Mouse (Mus musculus) limb, embryonic 12.5 days (tissue): ENCODE measurements at regions not wholly inside any gene's neighbourhood (a gene's known extent, or its start where the extent isn't known, plus 50 kb on each side); places are given as distances from the start of the nearest gene placed in this dataset.
"Not testable (repeated sequence)": the region's sequence is repeated elsewhere in the genome, so short reads cannot be mapped to it uniquely, and the experiment has no call there.

Experiments
- ATAC-seq: fragments of 200-750 bp; cut with Nextera tagmentation; 2 replicates; pipeline ENCODE4 v1.8.0; 2017; ENCODE audit warnings: low read depth, moderate TSS enrichment; ENCODE audit not compliant: insufficient number of reproducible peaks, insufficient read depth, low FRiP score, low TSS enrichment
- H3K27ac ChIP-seq: fragments of 300-500 bp; sonication (generic); 2 replicates; pipeline ENCODE4 v1.5.1; 2016; ENCODE audit warnings: mild to moderate bottlenecking, moderate library complexity
- H3K27me3 ChIP-seq: fragments of 300-500 bp; sonication (generic); 2 replicates; pipeline ENCODE4 v1.6.1; 2016; ENCODE audit warnings: mild to moderate bottlenecking, moderate library complexity
- H3K36me3 ChIP-seq: fragments of 300-500 bp; sonication (generic); 2 replicates; pipeline ENCODE4 v1.6.1; 2016; ENCODE audit warnings: mild to moderate bottlenecking, moderate library complexity
- H3K4me1 ChIP-seq: fragments of 300-500 bp; sonication (generic); replicated peaks from 2 replicates; pipeline ENCODE4 v1.6.1; 2016
- H3K4me2 ChIP-seq: fragments of 300-500 bp; sonication (generic); 2 replicates; pipeline ENCODE4 v1.6.1; 2016; ENCODE audit warnings: mild to moderate bottlenecking, moderate library complexity
- H3K4me3 ChIP-seq: fragments of 300-500 bp; sonication (generic); replicated peaks from 2 replicates; pipeline ENCODE4 v1.5.1; 2016; ENCODE audit warnings: mild to moderate bottlenecking
- H3K9ac ChIP-seq: fragments of 300-500 bp; sonication (generic); replicated peaks from 2 replicates; pipeline ENCODE4 v1.6.1; 2016; ENCODE audit warnings: mild to moderate bottlenecking, moderate library complexity
- H3K9me3 ChIP-seq: fragments of 300-500 bp; sonication (generic); 2 replicates; pipeline ENCODE4 v1.6.1; 2016; ENCODE audit warnings: mild to moderate bottlenecking, moderate library complexity
- WGBS: fragments of 180-500 bp; shearing (Covaris S2); methylation state at CpG from one replicate; pipeline ENCODE4 v1.1.7; 2016; 5-methylcytosine and 5-hydroxymethylcytosine counted together

- no peak for ATAC-seq
- Histone ChIP-seq H3K4me2 (no peak overlapping the region), H3K4me3 (no peak overlapping the region), H3K9ac (no peak overlapping the region), H3K27ac (no peak overlapping the region), H3K9me3 (no peaks in the 10 kb centered on the region), H3K4me1 (peaks cover 8% of the 10 kb centered on the region), H3K36me3 (no peaks in the 10 kb centered on the region), H3K27me3 (no peaks in the 10 kb centered on the region)
Measured at GRCm38 (mm10) chr1:185937026-185937425, 180.1 kb downstream of the Lyplal1 start.

DNA sequence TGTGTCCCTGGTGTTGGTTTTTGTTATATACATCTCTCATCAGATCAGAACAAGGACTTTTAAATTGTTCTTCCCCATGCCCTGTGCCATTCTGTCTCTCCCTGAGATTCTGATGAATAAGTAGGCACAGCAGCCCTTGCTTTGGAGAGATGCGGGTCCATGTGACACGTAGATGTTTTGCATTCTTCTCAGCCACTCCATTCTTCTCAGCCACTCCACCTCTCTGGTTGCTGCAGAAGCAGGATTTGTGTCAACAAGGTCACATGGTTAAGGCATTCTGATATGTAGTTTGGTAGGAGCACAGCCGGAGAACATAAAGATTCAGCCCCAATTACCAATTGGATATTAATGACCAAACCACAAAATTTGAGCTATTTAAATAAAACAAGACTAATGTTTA lies 177.2 kb downstream of the Lyplal1 start:
- peaks cover 8% of the 10 kb centered on the region for H3K4me1 ChIP-seq
- peak overlapping the region; percentile 35; the same call in 1 of the 2 replicates for H3K27ac ChIP-seq
- H3K4me3 ChIP-seq, result no peak overlapping the region
- 70% methylated on average over 3 of the region's 3 CpGs for WGBS
- no peak overlapping the region for H3K4me2 ChIP-seq
- no peaks in the 10 kb centered on the region for H3K36me3 ChIP-seq
- H3K9me3 ChIP-seq, result no peaks in the 10 kb centered on the region
- ATAC-seq, result no peak
- peaks cover 4% of the 10 kb centered on the region; the same call in 1 of the 2 replicates for H3K27me3 ChIP-seq
- H3K9ac ChIP-seq, result no peak overlapping the region

GRCm38 (mm10) chr1:185940511-185940910 lies 176.6 kb downstream of the Lyplal1 start:
- Histone ChIP-seq H3K4me1 (peaks cover 8% of the 10 kb centered on the region), H3K27ac (no peak overlapping the region), H3K27me3 (peaks cover 4% of the 10 kb centered on the region; the same call in 1 of the 2 replicates), H3K9me3 (no peaks in the 10 kb centered on the region), H3K9ac (no peak overlapping the region), H3K4me3 (no peak overlapping the region), H3K36me3 (no peaks in the 10 kb centered on the region), H3K4me2 (no peak overlapping the region)
- no peak for ATAC-seq
- 24% methylated on average over 1 of the region's 1 CpGs for WGBS

DNA sequence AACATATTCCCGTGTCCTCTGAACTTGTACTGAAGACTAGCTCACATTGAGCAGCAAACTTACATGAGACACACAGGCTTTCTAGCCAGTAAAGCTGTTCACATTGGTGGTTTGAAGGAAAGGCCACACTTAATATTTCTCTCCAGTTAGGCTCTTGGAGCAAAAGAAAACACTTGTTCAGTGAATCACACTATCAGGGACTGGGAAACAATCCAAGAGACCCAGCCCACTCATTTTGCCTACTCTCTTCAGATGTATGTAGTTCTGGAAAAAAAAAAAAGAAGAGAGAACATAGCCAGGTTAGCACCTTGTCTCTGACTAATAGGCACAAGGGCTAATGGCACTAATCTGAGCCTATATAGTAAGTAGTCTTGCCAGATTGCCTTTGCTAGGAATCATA lies 165.9 kb downstream of the Lyplal1 start:
- H3K4me2 ChIP-seq, result no peak overlapping the region
- H3K36me3 ChIP-seq, result no peaks in the 10 kb centered on the region
- no peak overlapping the region for H3K9ac ChIP-seq
- no peaks in the 10 kb centered on the region for H3K9me3 ChIP-seq
- no peak overlapping the region for H3K27ac ChIP-seq
- no peaks in the 10 kb centered on the region for H3K27me3 ChIP-seq
- H3K4me1 ChIP-seq, result no peaks in the 10 kb centered on the region
- no peak for ATAC-seq
- 89% methylated on average over 1 of the region's 1 CpGs for WGBS
- H3K4me3 ChIP-seq, result no peak overlapping the region

GRCm38 (mm10) chr1:185955821-185956220 lies 161.3 kb downstream of the Lyplal1 start:
- H3K9me3 ChIP-seq, H3K36me3 ChIP-seq, H3K27me3 ChIP-seq, ATAC-seq, H3K4me3 ChIP-seq, H3K9ac ChIP-seq, H3K27ac ChIP-seq, H3K4me2 ChIP-seq: not testable (repeated sequence)
- peaks cover 14% of the 10 kb centered on the region for H3K4me1 ChIP-seq
- WGBS, result 83% methylated on average over 1 of the region's 1 CpGs

DNA sequence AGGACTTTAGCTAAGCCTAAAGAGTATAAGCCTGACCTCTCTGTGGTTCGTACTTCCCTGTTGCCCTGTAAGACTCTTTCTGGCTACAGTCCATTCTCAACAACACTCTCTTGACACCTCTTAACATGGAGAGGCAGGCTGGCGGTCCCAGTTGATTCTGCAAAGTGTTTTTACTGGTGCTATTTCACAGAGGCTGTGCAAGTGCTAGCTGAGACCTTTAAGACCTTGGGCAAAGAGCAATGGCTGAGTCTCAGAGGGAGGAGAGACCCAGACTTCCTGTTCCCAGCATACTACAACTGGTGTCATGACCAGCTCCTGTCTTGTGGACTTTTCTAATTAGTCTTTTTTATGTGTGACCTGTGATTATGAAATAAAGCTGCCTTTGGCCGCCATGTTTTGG lies 159.6 kb downstream of the Lyplal1 start:
- 59% methylated on average over 3 of the region's 3 CpGs for WGBS
- Histone ChIP-seq H3K27ac (peak overlapping the region; percentile 69), H3K27me3 (no peaks in the 10 kb centered on the region; the same call in 1 of the 2 replicates), H3K9me3 (no peaks in the 10 kb centered on the region), H3K4me1 (peaks cover 17% of the 10 kb centered on the region), H3K4me3 (no peak overlapping the region), H3K4me2 (no peak overlapping the region), H3K36me3 (no peaks in the 10 kb centered on the region), H3K9ac (no peak overlapping the region)
- no peak for ATAC-seq

GRCm38 (mm10) chr1:185958276-185958675 lies 158.8 kb downstream of the Lyplal1 start:
- ATAC-seq, result no peak
- Histone ChIP-seq H3K27ac (peak overlapping the region; percentile 69), H3K27me3 (no peaks in the 10 kb centered on the region; the same call in 1 of the 2 replicates), H3K9me3 (no peaks in the 10 kb centered on the region), H3K36me3 (no peaks in the 10 kb centered on the region), H3K4me1 (peaks cover 23% of the 10 kb centered on the region), H3K4me2 (peak overlapping the region; percentile 2; the same call in 1 of the 2 replicates), H3K9ac (no peak overlapping the region), H3K4me3 (no peak overlapping the region)
- WGBS, result 44% methylated on average over 10 of the region's 10 CpGs

DNA sequence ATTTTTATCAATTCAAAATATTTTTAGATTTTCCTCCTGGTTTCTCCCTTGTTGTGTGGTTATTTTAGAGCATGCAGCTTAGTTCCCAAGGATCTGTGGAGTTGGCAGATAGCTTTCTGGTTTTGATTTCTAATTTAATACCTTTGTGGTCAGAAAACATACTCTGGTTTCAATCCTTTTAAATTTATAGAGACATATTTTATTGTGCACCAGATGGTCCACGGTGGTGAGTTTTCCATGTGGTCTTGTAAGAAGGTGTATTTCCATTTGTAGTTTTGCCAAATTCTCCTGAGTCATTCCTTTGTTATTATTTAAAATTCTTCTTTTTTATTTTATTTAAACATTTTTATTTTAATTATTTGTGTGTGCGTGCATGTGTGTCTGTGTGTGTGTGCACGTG lies 154.5 kb downstream of the Lyplal1 start:
- Histone ChIP-seq H3K9me3 (no peaks in the 10 kb centered on the region), H3K4me1 (peaks cover 28% of the 10 kb centered on the region), H3K4me2 (no peak overlapping the region), H3K4me3 (no peak overlapping the region), H3K9ac (no peak overlapping the region), H3K36me3 (no peaks in the 10 kb centered on the region), H3K27me3 (no peaks in the 10 kb centered on the region; the same call in 1 of the 2 replicates), H3K27ac (peak overlapping the region; percentile 70)
- WGBS, result 51% methylated on average over 3 of the region's 3 CpGs
- ATAC-seq, result no peak

DNA sequence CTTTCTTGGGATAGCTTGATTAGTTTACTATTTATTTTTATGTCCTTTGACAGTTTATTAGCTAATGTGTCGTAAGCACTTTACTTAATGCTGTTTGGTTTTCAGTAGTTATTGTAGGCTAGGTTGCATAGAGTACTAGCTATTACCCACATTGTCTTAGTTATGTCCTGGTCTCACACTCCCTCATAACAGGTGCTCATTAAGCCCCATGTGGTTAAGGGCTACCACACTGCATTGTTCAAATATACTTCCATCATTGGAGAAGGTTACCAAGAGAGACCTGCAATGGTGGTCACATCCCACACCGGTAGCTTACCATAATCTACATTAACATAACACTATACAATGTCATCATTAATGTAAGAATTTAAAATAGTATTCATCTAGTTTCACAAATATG lies 153.3 kb downstream of the Lyplal1 start:
- Histone ChIP-seq H3K9ac (no peak overlapping the region), H3K4me3 (no peak overlapping the region), H3K9me3 (no peaks in the 10 kb centered on the region), H3K27ac (no peak overlapping the region), H3K27me3 (no peaks in the 10 kb centered on the region; the same call in 1 of the 2 replicates), H3K4me2 (no peak overlapping the region), H3K4me1 (peaks cover 23% of the 10 kb centered on the region), H3K36me3 (no peaks in the 10 kb centered on the region)
- WGBS, result 86% methylated on average over 2 of the region's 2 CpGs
- ATAC-seq, result no peak

DNA sequence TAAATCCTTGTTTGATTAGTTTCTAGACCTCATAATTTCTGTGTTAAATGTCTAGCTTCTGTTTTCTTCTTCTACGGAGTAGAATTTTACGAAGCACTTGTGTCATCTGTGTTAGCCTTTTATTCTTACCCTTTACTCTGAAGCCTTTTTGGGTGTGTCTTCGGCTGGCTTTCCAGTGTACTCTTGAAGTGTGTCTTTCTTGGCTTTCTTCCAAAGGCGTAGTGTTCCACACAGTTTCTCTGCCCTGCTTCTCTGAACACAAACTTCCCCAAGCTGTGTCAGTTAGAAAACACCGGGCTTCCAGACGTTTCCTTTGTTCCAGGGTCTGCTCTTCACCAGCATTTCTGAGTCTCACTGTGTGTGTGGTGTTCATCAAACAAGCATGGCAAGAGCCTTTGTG lies 152.7 kb downstream of the Lyplal1 start:
- no peak overlapping the region for H3K4me3 ChIP-seq
- no peak overlapping the region for H3K27ac ChIP-seq

GRCm38 (mm10) chr1:185967227-185967626 lies 149.9 kb downstream of the Lyplal1 start:
- Histone ChIP-seq H3K9ac (no peak overlapping the region), H3K27ac (no peak overlapping the region), H3K36me3 (no peaks in the 10 kb centered on the region), H3K4me3 (no peak overlapping the region), H3K4me1 (peaks cover 19% of the 10 kb centered on the region), H3K4me2 (no peak overlapping the region), H3K27me3 (no peaks in the 10 kb centered on the region), H3K9me3 (no peaks in the 10 kb centered on the region)
- ATAC-seq, result no peak
- WGBS, result 74% methylated on average over 4 of the region's 4 CpGs

More for the DNA sequence above, 152.7 kb downstream of the Lyplal1 start:
- Histone ChIP-seq H3K4me2 (no peak overlapping the region), H3K9me3 (no peaks in the 10 kb centered on the region), H3K27me3 (no peaks in the 10 kb centered on the region; the same call in 1 of the 2 replicates), H3K9ac (no peak overlapping the region), H3K4me1 (peaks cover 21% of the 10 kb centered on the region), H3K36me3 (no peaks in the 10 kb centered on the region)
- no peak for ATAC-seq
- 79% methylated on average over 6 of the region's 6 CpGs for WGBS

- Histone ChIP-seq H3K4me1 (peaks cover 17% of the 10 kb centered on the region), H3K27ac (no peak overlapping the region), H3K9me3 (no peaks in the 10 kb centered on the region), H3K4me2 (no peak overlapping the region), H3K9ac (no peak overlapping the region), H3K36me3 (no peaks in the 10 kb centered on the region), H3K4me3 (no peak overlapping the region), H3K27me3 (no peaks in the 10 kb centered on the region)
- no peak for ATAC-seq
- 46% methylated on average over 6 of the region's 6 CpGs for WGBS
Measured at GRCm38 (mm10) chr1:185967816-185968215, 149.3 kb downstream of the Lyplal1 start.
